Mouse (Mus musculus) megakaryocyte-erythroid progenitor cell, adult 5-6 weeks (primary cell): Measurements from ENCODE around the gene Akt1s1. TPM values are rescaled to one million over a fixed set of nuclear protein-coding genes. Genes with fewer than 3 reads are reported as not detected.
A peak's percentile ranks its signal among the peaks of the same experiment; 100 is the strongest.

Experiments used
- ATAC-seq: replicated peaks from 2 replicates; pipeline ENCODE4 v1.8.0; 2016; ENCODE audit warnings: mild to moderate bottlenecking, inconsistent platforms; ENCODE audit not compliant: severe bottlenecking, poor library complexity, low FRiP score, low TSS enrichment
- total RNA-seq, 2 experiments: library from RNA; stranded (forward) in 1 of 2; stranded (reverse) in 1 of 2; fragments of 200-1000, 215-1000 nt in 1 of 2; fragments of >200 nt in 1 of 2; fragmentation: Nextera tagmentation in 1 of 2; gene quantifications; 2 replicates each; pipeline ENCODE4 v1.2.3; 2014 to 2017

Gene Akt1s1
- total RNA-seq (2014; fragmentation: Nextera tagmentation) (21.1 and 23.7 TPM in 2 replicates), total RNA-seq (2017) (19.2 and 24.5 TPM in 2 replicates)

DNA sequence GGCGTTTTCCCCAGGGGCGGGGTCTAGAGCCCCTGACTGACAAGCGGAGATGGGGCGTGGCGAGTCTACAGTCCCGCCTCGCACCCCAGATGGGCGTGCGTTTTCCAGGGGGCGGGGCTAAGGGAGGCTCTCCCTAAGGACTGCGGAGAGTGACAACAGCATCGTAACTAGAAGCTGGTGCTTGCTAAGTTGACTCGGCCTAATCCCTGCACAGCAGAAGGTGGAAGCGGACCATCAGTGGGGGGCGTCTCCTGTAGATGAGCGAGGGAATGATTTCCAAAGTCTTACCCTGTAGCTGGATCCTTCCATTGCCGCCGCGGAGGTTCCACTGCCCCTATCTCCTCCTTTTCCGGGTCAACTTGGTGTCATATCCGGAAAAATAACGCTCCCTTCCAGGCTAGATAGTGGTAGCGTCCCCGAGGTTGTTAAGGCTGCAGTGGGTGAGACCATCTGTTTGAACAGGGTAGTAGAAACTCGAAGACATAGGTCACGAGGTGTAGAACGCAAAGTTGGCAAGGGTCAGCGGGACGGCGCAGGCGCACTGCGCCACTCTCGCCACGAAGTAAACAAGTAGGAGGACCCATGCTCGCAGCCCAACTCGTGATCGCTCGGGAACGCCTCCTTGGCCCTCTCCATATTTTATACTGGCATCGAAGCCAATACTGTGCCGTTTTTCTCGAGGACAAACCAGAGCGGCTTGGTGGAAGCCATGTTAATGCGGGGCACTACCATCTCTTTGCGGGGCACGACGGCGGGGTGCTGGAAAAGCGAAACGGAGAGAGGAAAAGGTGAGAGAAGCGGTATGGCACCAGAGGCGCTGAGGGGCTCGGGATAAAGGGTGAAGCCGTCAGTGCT lies at the start of gene Akt1s1, which contains the start of gene Tbc1d17:
Gene Akt1s1 (plus strand): TSS at position 431 of the 855 bp plus-strand sequence.
Gene Tbc1d17 (minus strand): TSS at position 519 of the 855 bp plus-strand sequence.
- ATAC-seq, result peak; percentile 69

- no peak for ATAC-seq
These were observed 39.9 kb upstream of the Akt1s1 start for GRCm38 (mm10) chr7:44808927-44809326.

DNA sequence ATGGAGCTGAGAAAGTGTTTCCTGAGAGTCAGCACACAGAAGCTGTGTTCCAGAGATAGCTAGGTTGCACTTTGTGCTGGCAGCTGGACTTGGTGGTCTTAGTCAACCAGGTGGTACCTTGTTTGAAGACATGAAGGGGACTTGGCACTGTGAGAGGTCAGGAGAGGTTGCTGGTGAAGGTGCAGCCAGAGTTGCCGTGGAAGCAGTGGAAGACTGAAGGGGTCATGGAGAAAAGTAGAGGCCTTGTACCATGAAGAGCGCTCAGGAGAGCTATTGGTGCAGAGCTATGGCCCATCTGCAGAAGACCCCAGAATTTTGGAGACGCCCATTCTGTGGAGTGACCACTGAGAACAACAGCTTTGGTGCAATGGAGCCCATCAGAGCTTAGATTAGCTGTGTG lies 39.3 kb upstream of the Akt1s1 start:
- no peak for ATAC-seq

GRCm38 (mm10) chr7:44810365-44810764 lies 38.4 kb upstream of the Akt1s1 start:
- no peak for ATAC-seq

- ATAC-seq, result no peak
These were observed 37.8 kb upstream of the Akt1s1 start for GRCm38 (mm10) chr7:44810819-44811557.

DNA sequence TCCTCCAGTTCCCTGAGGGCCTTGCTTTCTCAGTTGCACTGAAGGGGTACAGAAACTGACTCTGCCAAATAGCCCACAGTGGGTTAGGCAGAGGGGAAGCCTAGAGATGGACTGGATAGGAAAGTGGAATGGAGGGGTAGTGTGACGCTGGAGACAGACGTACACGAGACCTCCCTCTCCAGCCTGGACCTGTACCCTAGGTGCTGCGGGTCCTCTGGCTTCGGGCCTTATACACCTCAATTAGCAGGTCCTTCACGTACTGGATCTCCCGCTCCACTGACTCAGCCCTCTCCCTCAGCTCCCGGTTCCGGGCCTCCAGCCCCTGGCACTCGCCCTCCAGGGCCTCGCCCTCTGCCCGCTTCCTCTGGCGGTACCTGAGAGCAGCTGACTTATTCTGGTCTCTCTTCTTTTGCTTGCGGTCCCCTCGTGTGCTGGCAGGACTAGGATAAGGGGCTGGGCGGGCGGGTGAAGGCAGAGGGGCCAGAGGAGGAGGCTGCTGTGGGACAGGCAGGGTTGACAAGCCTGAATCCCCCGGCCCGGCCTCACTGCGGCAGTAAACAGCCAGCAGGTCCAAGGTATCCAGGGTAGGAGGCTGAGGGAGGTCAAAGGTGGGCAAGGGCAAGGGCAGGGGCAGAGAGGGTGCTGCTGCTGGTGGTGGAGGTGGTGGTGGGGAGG lies 36.0 kb upstream of the Akt1s1 start:
- ATAC-seq, result no peak

- ATAC-seq, result no peak
These were observed 34.8 kb upstream of the Akt1s1 start for GRCm38 (mm10) chr7:44813985-44814384.

GRCm38 (mm10) chr7:44814423-44814822 lies 34.4 kb upstream of the Akt1s1 start:
- no peak for ATAC-seq

DNA sequence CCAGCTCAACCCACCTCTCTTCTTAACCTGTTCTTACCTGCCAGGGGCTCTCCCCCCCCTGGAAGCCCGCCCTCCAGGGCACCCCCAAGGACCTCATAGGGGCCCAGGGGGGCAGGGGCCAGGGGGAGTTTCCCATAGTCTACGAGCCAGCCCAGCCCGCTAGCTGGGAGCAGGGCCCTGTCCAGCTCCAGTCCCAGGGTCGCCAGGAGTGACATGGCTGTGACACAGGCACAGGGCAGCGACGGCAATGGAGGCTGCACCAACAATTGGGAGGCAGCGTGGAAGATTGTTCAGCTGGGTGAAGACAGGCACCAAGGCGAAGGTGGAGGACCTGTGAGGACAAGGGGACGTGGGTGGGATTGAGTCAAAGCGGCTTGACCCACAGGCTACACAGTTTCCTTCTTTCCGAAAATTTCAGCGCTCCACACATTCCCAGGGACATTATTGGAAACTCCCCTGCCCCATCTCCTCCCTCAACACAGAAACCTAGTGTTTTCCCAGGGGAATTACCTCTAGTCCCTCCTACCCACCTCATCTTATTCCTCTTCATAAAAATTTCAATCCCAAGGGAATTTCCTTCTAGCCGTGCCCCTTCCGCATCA lies 33.7 kb upstream of the Akt1s1 start:
- ATAC-seq, result no peak

DNA sequence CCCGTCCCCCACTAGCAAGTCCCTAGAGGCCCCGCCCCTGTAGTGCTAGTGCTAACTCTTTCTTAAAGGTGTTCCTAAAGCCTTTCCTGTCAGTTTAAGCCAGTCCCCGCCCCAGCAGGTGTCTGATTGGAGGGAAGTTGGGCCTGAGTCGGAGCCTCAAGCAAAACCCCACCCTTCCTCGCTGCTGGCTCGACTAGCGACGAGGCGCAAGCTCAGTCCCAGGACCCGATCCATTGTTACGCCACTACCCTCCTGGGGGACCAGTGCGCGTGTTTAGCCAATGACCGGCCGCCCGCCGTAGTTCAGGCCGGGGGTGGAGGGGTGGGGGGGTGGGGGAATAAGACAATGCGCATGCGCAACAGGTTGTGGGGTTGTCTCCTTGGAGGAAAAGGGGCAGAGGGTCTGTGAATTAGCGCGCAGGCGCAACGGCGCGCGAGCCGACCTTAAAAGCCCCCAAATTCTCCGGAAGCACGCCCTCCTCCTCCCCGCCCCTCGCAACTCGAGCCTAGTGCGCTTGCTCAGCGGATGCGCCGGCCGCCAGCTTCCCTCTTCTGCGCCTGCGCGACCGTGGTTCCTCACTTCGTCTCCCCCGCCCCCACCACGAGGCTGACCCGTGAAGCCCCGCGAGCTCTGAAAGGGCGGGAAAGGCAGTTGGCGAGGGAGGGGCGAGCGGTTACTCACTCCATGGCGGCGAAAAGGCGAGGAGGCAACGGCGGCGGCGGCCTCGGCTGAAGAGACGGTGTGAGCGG lies 32.9 kb upstream of the Akt1s1 start, which contains the start of the genes Nup62 and Il4i1:
Gene Nup62 (plus strand): TSS at position 368 of the 749 bp plus-strand sequence.
Gene Il4i1 (plus strand): TSS at position 667 of the 749 bp plus-strand sequence.
- ATAC-seq, result peak; percentile 92

DNA sequence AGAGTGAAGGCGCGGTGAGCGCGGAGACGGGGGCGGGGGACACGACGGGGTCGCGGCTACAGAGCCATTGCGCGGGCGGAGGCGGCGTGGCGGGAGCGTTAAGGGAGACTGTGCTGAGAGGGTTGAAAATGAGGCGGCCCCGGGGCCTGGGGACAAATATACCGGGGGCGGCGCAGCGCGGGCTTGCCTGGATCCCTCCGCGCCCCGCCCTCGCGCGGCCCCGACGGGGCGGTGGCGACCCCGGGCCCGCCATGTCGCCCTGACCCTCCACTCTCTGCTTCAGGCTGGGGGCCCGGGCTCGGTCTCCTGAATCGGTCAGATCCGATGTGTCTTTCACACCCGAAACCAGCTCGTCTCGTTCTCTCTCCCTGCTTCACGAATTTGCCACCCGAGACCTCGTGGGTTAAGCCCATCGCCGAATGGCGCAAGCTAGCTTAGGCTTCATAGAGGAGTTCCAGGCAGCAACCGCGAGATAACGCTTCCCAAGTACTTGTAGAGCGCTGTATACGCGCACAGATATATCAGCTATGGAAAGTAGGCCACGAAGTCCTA lies 32.2 kb upstream of the Akt1s1 start, which contains the start of gene Atf5:
Gene Atf5 (minus strand): TSS at position 189 of the 552 bp plus-strand sequence.
- no peak for ATAC-seq

DNA sequence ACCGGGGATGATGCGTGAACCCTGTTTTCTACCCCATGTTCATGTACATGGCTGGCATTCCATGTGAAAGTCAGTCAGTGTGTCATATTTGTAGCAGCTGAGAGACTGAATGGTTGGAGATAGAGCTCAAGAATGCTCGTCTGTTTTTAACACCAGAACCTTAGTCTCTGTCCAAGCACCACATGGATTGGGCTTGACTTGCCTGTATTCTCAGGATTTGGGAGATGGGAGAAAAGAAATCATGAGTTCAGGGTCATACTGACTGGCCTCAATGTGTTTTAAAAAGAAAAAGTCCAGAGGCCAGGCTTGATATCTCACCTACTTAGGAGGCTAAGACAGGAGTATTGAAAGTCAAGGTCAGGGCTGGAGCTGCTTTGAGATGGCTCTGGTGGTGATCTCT lies 31.4 kb upstream of the Akt1s1 start:
- ATAC-seq, result no peak

DNA sequence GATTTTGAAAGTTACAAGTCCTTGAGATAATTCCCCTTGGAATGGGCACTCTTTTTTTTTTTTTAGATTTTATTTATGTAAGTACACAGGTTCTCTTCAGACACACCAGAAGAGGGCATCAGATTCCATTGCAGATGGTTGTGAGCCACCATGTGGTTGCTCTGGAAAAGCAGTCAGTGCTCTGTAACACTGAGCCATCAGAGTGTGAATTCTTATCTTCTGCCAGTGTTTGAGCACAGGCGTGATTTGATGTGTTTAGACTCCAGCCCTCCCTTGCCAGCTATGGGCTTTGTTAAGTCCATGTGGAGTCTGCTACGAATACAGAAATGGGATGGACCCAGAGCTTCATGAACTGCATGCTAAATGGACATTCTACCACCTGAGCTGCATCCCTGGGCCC lies 30.6 kb upstream of the Akt1s1 start:
- no peak for ATAC-seq

GRCm38 (mm10) chr7:44818751-44819235 lies 30.0 kb upstream of the Akt1s1 start:
- ATAC-seq, result no peak

DNA sequence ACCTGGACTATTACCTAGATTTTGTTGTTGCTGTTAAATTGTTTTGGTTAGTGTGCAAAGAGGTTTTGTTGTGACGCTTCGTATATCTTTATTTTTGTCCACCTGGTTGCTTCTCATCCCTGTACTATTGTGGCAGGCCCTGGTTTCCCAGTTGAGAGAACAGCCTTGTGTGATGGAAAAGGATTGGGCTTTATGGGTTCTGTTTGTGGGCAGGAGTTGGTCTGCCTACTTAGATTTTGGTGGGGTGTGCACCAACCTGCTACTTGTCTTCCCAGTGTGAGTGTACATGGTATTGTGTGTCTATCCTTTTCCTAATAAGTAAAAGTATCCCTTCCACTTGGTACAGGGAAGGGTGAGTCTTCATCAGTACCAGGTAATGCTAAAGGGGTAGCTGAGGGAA lies 29.4 kb upstream of the Akt1s1 start:
- ATAC-seq, result no peak

DNA sequence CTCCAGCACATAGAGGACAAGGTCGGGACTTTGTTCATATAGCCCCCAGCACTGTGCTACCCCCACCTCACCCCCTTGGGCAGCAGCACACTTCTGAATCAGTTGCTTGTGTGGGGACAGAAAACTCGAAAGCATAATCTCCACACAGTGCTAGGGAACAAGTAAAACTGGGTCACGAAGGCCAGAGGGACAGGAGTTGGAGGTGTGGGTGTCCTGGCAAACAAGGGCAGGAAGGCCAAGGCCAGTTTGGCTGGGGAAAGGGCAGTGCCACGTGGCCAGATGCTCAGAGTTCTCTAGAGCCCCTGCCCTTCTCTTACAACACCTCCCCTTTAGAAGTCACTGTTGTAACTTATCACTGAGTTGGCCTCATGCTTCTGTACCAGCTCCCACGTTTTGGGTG lies 28.9 kb upstream of the Akt1s1 start:
- ATAC-seq, result no peak

GRCm38 (mm10) chr7:44820525-44820924 lies 28.3 kb upstream of the Akt1s1 start:
- ATAC-seq, result no peak
